9 mouse cellular contexts compared by ENCODE assay signal in the genomic region with DNA sequence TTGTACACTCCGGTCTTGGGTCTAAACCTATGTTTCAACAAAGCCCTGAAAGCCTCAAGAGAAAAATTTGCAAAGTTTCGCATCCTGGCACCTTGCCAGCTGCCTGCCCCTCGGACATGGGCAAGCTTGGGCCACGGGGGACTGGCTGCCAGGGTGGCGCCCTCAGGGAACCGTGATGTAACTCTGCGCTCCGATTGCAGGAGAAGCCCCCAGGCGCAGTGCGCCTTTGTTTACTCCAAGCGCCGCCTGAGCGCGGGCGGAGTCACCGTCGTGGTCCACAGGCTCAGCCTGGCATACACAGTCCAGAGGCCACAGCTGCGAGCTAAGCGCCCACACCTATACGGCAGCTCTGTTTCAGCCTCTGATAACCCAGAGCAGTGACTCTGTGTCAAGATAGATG. TPM values are rescaled to one million over a fixed set of nuclear protein-coding genes. Genes with fewer than 3 reads are reported as not detected.
A peak's percentile ranks its signal among the peaks of the same experiment; 100 is the strongest.
DNase-seq lines count a peak whose midpoint lies in the region; ATAC-seq and TF ChIP-seq lines count a peak whose summit lies in the region.
"Had no signal": no experiment of that assay in that cellular context is flagged by ENCODE, and none has a peak within 500 bp of the region (broad histone marks: within the 10 kb centered on the region; RNA-seq: fewer than 3 reads in every experiment).

No protein-coding gene starts in this region.

- peak overlapping the region; percentile 44 for H3K4me2 ChIP-seq in forebrain, postnatal 0 days (ENCODE audit: low read depth)
- H3K4me2 ChIP-seq in limb, embryonic 15.5 days = peak overlapping the region; percentile 40
- peak overlapping the region; percentile 17; the same call in 1 of the 2 replicates for H3K4me2 ChIP-seq in neural tube, embryonic 14.5 days (ENCODE audit: low read depth, low read length)

- H3K36me3 ChIP-seq in E14TG2a.4 (ENCODE audit: insufficient read depth, low read length) = no peaks in the 10 kb centered on the region
- H3K36me3 ChIP-seq in forebrain, postnatal 0 days (ENCODE audit: insufficient read depth) = no peaks in the 10 kb centered on the region
- no peaks in the 10 kb centered on the region for H3K36me3 ChIP-seq in limb, embryonic 15.5 days
- no peaks in the 10 kb centered on the region for H3K36me3 ChIP-seq in neural tube, embryonic 14.5 days (ENCODE audit: control insufficient read depth, insufficient read depth, low read length)

- peaks cover 60% of the 10 kb centered on the region for H3K4me1 ChIP-seq in E14TG2a.4 (replicated peaks; ENCODE audit: low read depth, low read length)
- peaks cover 4% of the 10 kb centered on the region; the same call in 1 of the 2 replicates for H3K4me1 ChIP-seq in forebrain, postnatal 0 days (ENCODE audit: insufficient read depth)
- peaks cover 9% of the 10 kb centered on the region for H3K4me1 ChIP-seq in limb, embryonic 15.5 days
- H3K4me1 ChIP-seq in neural tube, embryonic 14.5 days (ENCODE audit: control insufficient read depth, insufficient read depth, low read length) = no peaks in the 10 kb centered on the region

- no peak overlapping the region for H3K27ac ChIP-seq in forebrain, postnatal 0 days (ENCODE audit: low read depth, low read length)
- H3K27ac ChIP-seq in limb, embryonic 15.5 days = no peak overlapping the region
- H3K27ac ChIP-seq in neural tube, embryonic 14.5 days (ENCODE audit: low read depth, low read length) = no peak overlapping the region

- ATAC-seq in forebrain, postnatal 0 days = peak; percentile 51
- 0 out of 2 replicates have a peak, but pooled peaks have one; percentile 24 for ATAC-seq in limb, embryonic 15.5 days (ENCODE audit: insufficient number of reproducible peaks, low FRiP score, low TSS enrichment, low read depth)
- 0 out of 2 replicates have a peak, but pooled peaks have one; percentile 44 for ATAC-seq in neural tube, embryonic 14.5 days (ENCODE audit: low read depth)
- no peak for ATAC-seq in CD4-positive, CD25-positive, alpha-beta regulatory T cell, adult 4 months
- ATAC-seq in activated CD4-positive, CD25-positive, alpha-beta regulatory T cell, adult 4 months = no peak

- peaks cover 23% of the 10 kb centered on the region for H3K27me3 ChIP-seq in E14TG2a.4 (ENCODE audit: insufficient read depth, low read length)
- H3K27me3 ChIP-seq in forebrain, postnatal 0 days (ENCODE audit: insufficient read depth, low read length) = no peaks in the 10 kb centered on the region
- 0 out of 2 replicates have a peak, but pooled peaks cover 2% of the 10 kb centered on the region for H3K27me3 ChIP-seq in limb, embryonic 15.5 days
- no peaks in the 10 kb centered on the region for H3K27me3 ChIP-seq in neural tube, embryonic 14.5 days (ENCODE audit: control insufficient read depth, insufficient read depth, low read length)

- H3K9ac ChIP-seq in forebrain, postnatal 0 days = peak overlapping the region; percentile 37; the same call in 1 of the 2 replicates
- no peak overlapping the region for H3K9ac ChIP-seq in limb, embryonic 15.5 days
- H3K9ac ChIP-seq in neural tube, embryonic 14.5 days (replicated peaks; ENCODE audit: low read depth, low read length) = no peak overlapping the region

- H3K9me3 ChIP-seq in E14TG2a.4 (ENCODE audit: low read length) = no peaks in the 10 kb centered on the region
- no peaks in the 10 kb centered on the region for H3K9me3 ChIP-seq in forebrain, postnatal 0 days (ENCODE audit: low read length)
- no peaks in the 10 kb centered on the region for H3K9me3 ChIP-seq in limb, embryonic 15.5 days
- H3K9me3 ChIP-seq in neural tube, embryonic 14.5 days (ENCODE audit: control insufficient read depth, low read length) = no peaks in the 10 kb centered on the region

- WGBS in forebrain, postnatal 0 days = 11% methylated on average over 20 of the region's 20 CpGs
- 10% methylated on average over 20 of the region's 20 CpGs for WGBS in limb, embryonic 15.5 days
- 16% methylated on average over 20 of the region's 20 CpGs for WGBS in neural tube, embryonic 14.5 days

- DNase-seq in embryo, embryonic 10 days (ENCODE audit: low spot score) = peak; percentile 51
- DNase-seq in embryo, embryonic 9.5 days (ENCODE audit: extremely low spot score) = no peak
- peak; percentile 33 for DNase-seq in forebrain, postnatal 0 days

- peak overlapping the region; percentile 60 for H3K4me3 ChIP-seq in E14TG2a.4 (replicated peaks; ENCODE audit: low read length)
- peak overlapping the region; percentile 12; the same call in 1 of the 2 replicates for H3K4me3 ChIP-seq in forebrain, postnatal 0 days (ENCODE audit: low read depth, low read length)
- peak overlapping the region; percentile 20 for H3K4me3 ChIP-seq in limb, embryonic 15.5 days
- peak overlapping the region; percentile 2; the same call in 1 of the 2 replicates for H3K4me3 ChIP-seq in neural tube, embryonic 14.5 days (ENCODE audit: low read depth, low read length)

- no peak for TF ChIP-seq CTCF in E14TG2a.4 (conservative IDR thresholded peaks at IDR 0.05; ENCODE audit: low read length)
- TF ChIP-seq CTCF in forebrain, postnatal 0 days (IDR thresholded peaks at IDR 0.05; ENCODE audit: low read depth) = no peak

RNA-seq across cellular contexts. Expression of a gene that starts 19.1 kb away (rescaled TPM):
- 3.5 and 8.5 TPM in 2 replicates for total RNA-seq in forebrain, postnatal 0 days (2014; rRNA removed)
- 3.6 and 6.7 TPM in 2 replicates for polyA plus RNA-seq in forebrain, postnatal 0 days (2015; fragmentation: Nextera tagmentation; extraction: Ambion mirVana)
- polyA plus RNA-seq in limb, embryonic 15.5 days (2015; fragmentation: Nextera tagmentation; extraction: Ambion mirVana) = 17.7 and 18.0 TPM in 2 replicates
- polyA plus RNA-seq in neural tube, embryonic 14.5 days (2014; fragmentation: Nextera tagmentation; extraction: Ambion mirVana) = 3.0 and 3.6 TPM in 2 replicates
- polyA plus RNA-seq in CD4-positive, CD25-positive, alpha-beta regulatory T cell, adult 4 months (2017; shearing (Covaris generic)) = 10 to 100 TPM; 15.1 to 22.6 TPM
- 10 to 100 TPM; 14.7 to 22.8 TPM for polyA plus RNA-seq in activated CD4-positive, CD25-positive, alpha-beta regulatory T cell, adult 4 months (2017; shearing (Covaris generic))

RNA-seq across cellular contexts. Expression of a gene that starts 45.2 kb away (rescaled TPM):
- not detected in 2 replicates for total RNA-seq in forebrain, postnatal 0 days (2014; rRNA removed)
- polyA plus RNA-seq in forebrain, postnatal 0 days (2015; fragmentation: Nextera tagmentation; extraction: Ambion mirVana) = not detected in 2 replicates
- not detected in 2 replicates for polyA plus RNA-seq in limb, embryonic 15.5 days (2015; fragmentation: Nextera tagmentation; extraction: Ambion mirVana)
- not detected in 2 replicates for polyA plus RNA-seq in neural tube, embryonic 14.5 days (2014; fragmentation: Nextera tagmentation; extraction: Ambion mirVana)
- polyA plus RNA-seq in CD4-positive, CD25-positive, alpha-beta regulatory T cell, adult 4 months (2017; shearing (Covaris generic)) = not detected
- not detected for polyA plus RNA-seq in activated CD4-positive, CD25-positive, alpha-beta regulatory T cell, adult 4 months (2017; shearing (Covaris generic))
- polyA plus RNA-seq: spleen, adult 2 months had no signal

Comparison
In these comparisons a context has a peak if more than half of its experiments do, and no peak if none do; other contexts are left out.
1. H3K4me3 ChIP-seq: peak in every context shown above with its lines; median percentile 60 in E14TG2a.4; 20 in limb, embryonic 15.5 days; 12 in forebrain, postnatal 0 days; 2 in neural tube, embryonic 14.5 days.
2. ATAC-seq: peak in forebrain, postnatal 0 days (single experiment), limb, embryonic 15.5 days (single experiment) and neural tube, embryonic 14.5 days (single experiment); none in CD4-positive, CD25-positive, alpha-beta regulatory T cell, adult 4 months (single experiment) and activated CD4-positive, CD25-positive, alpha-beta regulatory T cell, adult 4 months (single experiment).
3. Peak in every context shown above with its lines, with median percentiles within 50 percentile points of each other: H3K4me2 ChIP-seq.